Mouse (Mus musculus): Measurements from ENCODE around the gene Rbm15b.

Gene Rbm15b

GRCm38 (mm10) chr9:106886828-106887702 lies at the start of gene Rbm15b:
Rbm15b (minus strand) TSS chr9:106887428.
- peak; percentile 98 for DNase-seq

- no peak for DNase-seq
These were observed 47.8 kb upstream of the Rbm15b start for GRCm38 (mm10) chr9:106934998-106935397.

- DNase-seq: no peak
These were observed 27.6 kb upstream of the Rbm15b start for GRCm38 (mm10) chr9:106914878-106915277.

DNA sequence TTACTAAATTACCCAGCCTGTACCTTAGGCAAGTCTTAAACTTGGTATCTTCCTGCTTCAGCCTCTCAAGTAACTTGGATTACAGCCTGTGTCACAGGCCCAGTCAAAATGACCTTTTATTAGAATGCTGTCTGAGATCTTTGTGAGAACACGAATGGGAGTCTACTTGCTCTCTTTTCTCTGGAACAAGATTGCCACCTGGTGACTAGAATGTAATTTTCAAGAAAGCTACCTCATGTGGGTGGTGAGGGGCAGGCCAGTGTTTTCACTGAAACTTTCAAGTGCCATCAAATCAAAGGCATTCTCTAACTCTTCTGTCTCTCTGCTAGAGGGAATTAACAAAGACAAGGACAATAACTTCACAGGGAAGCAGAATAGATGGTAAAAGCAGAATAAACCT lies 26.5 kb upstream of the Rbm15b start:
- no peak for DNase-seq

- DNase-seq: no peak
These were observed 24.4 kb upstream of the Rbm15b start for GRCm38 (mm10) chr9:106911624-106912023.

- DNase-seq: no peak
These were observed 21.5 kb upstream of the Rbm15b start for GRCm38 (mm10) chr9:106908715-106909114.

DNA sequence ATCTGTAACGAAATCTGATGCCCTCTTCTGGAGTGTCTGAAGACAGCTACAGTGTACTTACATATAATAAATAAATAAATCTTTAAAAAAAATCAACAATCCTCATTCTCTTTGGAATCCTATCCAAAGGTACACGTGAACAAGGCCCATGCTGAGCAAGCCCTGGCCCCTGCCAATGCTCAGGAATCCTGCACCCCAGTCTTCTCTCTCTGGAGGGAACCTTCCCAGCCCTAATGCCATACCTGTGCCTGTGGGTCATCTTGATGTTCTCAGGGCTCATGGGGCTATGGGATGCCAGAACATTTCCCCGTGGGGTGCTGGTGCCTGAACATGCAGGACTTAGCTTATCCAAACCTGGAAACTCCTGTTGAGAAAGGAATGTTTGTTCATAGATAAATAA lies 20.9 kb upstream of the Rbm15b start:
- DNase-seq: no peak

DNA sequence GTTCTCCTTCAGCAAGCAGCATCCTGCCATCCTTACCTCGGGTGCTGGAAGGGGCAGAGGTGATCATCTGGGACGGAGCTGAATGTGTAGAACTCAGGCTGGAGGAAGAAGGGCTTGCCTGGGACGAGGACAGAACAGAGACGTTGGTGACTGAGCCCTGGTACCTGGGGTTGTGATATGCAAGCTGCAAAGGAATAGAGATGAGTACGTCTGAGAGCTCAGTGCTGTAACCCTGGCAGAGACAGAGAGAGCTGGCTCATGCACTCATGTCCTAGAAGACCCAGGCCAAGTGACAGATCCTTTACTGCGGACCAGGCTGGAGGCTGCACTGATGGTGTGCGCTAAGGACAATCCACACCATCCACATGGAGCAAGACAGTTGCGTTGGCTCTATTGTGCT lies 19.4 kb upstream of the Rbm15b start:
- DNase-seq: no peak

DNA sequence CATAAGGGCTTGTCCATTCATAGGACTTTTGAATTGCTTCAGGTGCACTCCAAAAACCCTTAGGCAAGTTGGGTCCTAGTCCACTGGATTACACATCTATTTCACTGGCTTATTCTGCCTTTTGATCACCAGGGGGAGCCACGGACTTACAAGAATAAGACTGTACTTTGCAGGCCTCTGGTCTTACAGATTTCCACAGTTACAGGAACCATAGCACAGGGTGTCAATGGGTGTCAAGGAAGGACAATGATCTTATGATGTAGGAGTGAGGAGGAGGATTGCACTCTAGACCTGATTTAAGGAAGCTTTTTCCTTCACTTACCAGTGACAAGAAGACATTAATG lies 16.5 kb upstream of the Rbm15b start:
- DNase-seq: no peak

DNA sequence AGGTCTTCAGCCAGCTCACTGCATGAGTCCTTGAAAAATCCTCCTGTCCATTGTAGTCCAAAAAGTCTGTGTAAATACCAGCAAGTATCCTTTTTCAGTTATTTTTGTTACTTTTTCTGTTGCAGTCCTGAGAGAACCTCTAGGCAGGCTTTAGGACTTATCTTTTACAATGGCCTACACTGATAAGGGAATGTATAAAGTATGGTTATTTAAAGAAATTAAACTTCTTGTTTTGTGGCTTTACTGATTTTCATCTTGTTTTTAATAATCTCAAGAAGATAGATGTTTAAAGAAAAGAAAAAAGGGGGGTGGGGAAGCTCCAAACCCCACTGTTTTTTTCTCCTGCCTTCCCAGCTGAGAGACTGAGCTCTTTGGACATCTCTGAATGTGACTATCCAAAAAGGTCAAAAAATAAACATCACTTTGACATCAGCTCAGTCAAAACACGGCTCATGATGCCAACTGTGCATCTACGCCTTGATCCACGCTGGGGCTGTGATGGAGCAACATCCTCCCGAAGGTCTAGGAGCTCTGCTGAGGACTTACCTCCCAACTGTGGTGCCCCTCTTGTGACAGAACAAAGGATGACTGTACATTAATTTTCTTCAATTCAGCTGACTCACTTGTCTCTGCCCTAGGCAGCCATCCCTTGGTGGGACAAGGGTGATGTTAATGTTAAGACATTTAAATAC lies 16.0 kb upstream of the Rbm15b start:
- no peak for DNase-seq

DNA sequence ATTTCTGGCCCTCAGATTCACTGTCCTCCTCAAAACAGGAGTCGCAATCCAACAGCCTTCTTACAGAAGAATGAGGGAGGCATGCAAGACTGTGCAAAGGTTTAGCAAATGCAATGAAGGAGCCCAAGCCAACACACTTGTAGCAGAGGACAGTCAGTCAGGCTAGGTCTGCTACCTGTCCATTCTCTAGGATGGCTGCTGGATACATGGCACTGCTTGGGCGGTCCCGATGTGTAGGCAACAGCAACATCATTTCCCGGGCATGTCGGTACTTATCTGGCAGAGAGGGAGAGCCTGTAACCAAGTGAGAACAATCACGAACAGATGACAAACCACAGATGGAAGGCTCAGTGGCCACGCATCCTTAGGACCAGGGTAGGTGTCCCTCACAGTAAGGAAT lies 14.4 kb upstream of the Rbm15b start:
- no peak for DNase-seq

GRCm38 (mm10) chr9:106898901-106899300 lies 11.7 kb upstream of the Rbm15b start:
- DNase-seq: no peak

GRCm38 (mm10) chr9:106893327-106893726 lies 6.1 kb upstream of the Rbm15b start:
- DNase-seq: no peak

- no peak for DNase-seq
These were observed 5.3 kb upstream of the Rbm15b start for GRCm38 (mm10) chr9:106892552-106892875.

GRCm38 (mm10) chr9:106891829-106892551 lies 4.8 kb upstream of the Rbm15b start, which contains the start of gene Manf:
Manf (minus strand) TSS chr9:106891979.
- peak; percentile 96 for DNase-seq

DNA sequence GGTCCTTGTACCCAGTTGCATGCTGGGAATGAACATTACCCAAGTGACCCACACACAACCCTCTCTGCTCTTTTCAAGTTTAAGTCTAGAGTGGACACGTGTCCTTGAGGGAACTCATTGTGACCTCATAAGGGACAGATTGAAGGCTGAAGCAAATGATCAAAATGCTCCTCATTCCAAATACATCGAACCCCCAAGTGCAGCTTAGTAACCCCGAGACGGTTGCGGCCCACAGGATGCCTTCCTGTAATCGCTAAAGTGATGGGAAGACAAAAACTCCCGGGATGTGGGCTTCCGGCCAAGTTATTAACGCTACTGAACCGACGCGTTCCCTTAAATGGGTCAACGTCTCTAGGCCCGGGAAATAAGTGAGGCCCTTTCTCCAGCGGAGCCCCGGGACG lies 4.1 kb upstream of the Rbm15b start:
- no peak for DNase-seq

DNA sequence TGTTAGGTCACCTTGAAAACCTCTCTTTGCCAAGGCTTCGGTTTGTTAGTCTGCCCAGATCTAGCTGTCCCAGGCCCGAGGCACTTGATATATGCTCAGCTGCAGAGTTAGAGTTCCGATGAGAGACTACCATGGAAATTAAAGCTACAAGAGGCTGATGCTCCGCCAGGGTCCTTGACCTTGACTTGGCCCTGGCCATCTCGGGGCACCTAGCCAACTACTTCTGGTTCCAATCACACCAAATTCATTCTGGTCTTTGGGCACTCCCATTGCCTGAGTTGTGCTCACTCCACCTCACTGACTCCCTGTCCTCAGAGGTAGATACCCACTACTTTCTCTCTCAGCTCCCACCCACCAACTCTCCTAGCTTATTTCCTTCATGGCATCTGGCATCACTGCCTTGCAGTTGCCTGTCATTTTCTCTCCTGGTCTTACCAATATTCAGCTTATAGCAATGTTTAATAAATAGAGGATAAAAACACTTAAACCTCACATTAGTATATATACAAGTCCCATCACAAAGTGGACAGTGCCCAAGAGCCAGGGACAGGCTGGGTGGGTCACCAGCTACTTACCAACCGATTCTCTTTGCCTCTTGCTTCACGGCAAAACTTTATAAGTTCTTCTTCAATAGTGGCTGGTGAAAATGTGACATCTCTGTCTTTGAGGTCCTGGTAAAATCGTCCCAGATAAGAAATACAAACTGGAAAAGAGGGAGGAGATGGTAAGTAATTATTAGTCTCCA lies 3.4 kb upstream of the Rbm15b start:
- DNase-seq: peak; percentile 36

DNA sequence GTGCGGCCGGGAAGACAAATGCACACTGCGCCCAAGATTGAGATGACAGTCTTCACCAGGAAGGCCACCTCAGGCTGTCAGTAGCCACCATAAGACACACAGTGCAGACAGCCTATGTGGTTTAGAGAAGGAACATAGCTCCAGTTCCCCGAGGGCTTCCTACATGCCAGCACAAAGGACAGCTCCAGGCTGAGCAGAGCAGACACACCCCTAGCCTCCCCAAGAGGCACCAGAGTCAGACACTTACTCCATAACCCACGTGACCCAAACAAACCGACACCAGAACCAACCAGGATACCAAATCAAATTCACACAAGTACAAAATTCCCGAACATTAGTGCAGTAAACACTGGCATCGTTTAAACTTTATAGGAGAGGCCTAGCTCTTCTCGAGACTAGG lies 2.1 kb upstream of the Rbm15b start:
- no peak for DNase-seq

DNA sequence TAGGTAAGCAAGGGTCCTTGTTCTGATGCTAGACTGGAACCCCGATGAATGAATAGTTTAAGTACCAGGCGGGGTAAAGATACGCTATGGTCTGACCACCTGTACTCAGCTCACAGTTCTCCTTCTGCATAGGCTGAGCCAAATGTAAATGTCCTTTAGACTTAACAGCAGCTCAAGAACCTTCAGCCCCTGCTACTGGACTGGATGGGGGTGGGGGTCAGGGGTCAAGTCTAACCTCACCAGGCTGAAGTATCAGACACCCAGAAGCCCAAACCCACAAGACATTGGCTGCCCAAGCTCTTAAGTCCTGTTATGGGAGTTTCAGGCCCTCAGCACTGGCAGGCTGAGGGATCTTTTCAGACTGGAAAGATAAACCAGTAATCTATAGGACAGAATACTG lies 1.1 kb upstream of the Rbm15b start:
- no peak for DNase-seq

- DNase-seq: peak; percentile 54
These were observed 1.1 kb downstream of the Rbm15b start for GRCm38 (mm10) chr9:106885901-106886731.

DNA sequence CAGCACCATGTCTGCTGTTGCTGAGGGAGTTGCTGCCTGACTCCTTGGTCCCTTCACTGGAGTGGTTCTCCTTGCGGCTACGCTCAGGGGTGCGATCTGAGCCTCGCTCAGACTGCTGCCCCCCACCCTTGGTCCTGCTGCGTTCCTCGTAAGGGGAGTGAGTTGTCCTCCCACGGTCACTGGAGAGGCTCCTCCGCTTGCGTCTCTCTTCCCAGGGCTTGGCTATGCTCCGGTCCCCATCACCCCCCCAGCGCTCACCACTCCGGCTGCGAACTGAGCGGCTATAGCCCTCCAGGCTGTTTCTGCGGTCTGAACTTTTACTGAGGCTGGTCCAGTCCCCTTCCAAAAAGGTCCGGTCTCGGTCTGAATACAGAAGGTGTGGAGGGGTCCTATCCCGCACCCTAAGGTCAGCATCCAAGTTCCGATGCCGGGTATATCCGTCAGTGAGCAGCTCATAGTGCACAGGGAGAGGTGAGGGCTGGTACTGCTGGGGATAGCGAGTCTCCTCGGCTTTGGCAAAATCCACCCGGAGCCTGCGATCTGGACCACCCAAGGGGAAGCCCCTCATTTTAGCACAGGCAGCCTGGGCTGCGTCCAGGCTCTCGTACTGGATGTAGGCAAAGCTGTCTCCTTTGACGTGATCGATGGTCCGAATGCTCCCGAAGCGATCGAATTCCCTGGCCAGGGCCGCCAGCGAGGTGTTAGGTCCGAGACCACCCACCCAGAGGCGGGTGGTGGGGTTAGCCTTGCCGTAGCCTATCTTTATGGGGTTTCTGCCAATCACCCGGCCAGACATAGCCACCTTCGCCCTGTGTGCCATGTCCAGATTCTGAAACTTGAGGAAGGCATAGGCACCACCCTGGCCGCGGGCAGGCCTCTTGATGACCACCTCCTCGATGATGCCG lies 2.0 kb downstream of the Rbm15b start:
- DNase-seq: no peak
